Mouse (Mus musculus): ENCODE results near the gene Gm45208.
A peak's percentile ranks its signal among the peaks of the same experiment; 100 is the strongest.

Gene Gm45208

GRCm38 (mm10) chrX:7772766-7773165 is 50.7 kb downstream of the Gm45208 start:
- no peak for DNase-seq (ENCODE audit: low read depth in 2 of 2, low spot score in 2 of 2)

GRCm38 (mm10) chrX:7775501-7776205 is 53.6 kb downstream of the Gm45208 start:
- DNase-seq (ENCODE audit: low read depth in 2 of 2, low spot score in 2 of 2) = no peak

- peak; percentile 31 to 39 for DNase-seq (ENCODE audit: low read depth in 2 of 2, low spot score in 2 of 2)
Measured at GRCm38 (mm10) chrX:7776329-7777082, 54.5 kb downstream of the Gm45208 start.

GRCm38 (mm10) chrX:7778450-7779244 is 56.6 kb downstream of the Gm45208 start:
- DNase-seq (ENCODE audit: low read depth in 2 of 2, low spot score in 2 of 2) = no peak

- DNase-seq (ENCODE audit: low read depth in 2 of 2, low spot score in 2 of 2) = no peak
Measured at GRCm38 (mm10) chrX:7779294-7779693, 57.2 kb downstream of the Gm45208 start.
